In the genomic region with DNA sequence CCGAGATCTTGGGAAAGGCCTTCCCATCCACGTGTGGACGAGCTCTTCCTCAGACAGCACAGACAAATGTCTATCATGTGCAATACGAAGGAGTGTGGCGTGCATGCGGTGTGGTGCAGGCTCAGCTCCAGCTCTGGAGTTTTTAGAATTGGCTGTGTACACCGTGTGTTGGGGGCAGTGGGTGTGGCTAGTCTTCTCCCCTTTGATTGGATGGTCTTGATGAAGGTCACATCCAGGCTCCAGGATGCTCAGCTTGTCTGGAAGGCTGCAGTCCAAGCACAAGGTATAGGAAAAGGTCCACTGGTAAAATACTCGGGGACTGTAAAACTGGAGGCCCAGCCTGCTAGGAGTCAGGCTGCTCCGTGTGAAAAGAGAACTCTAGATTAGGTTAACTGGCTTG, we compare ENCODE assay signal across 9 mouse cellular contexts.
A peak's percentile ranks its signal among the peaks of the same experiment; 100 is the strongest.
DNase-seq lines count a peak whose midpoint lies in the region; ATAC-seq and TF ChIP-seq lines count a peak whose summit lies in the region.
"Had no signal": no experiment of that assay in that cellular context is flagged by ENCODE, and none has a peak within 500 bp of the region (broad histone marks: within the 10 kb centered on the region; RNA-seq: fewer than 3 reads in every experiment).

No protein-coding gene starts in this region.

- H3K4me1 ChIP-seq in intestine, embryonic 14.5 days (replicated peaks; ENCODE audit: control insufficient read depth, insufficient read depth, low read length): no peaks in the 10 kb centered on the region
- no peaks in the 10 kb centered on the region for H3K4me1 ChIP-seq in intestine, postnatal 0 days (replicated peaks; ENCODE audit: control insufficient read depth, insufficient read depth, low read length)
- peaks cover 13% of the 10 kb centered on the region for H3K4me1 ChIP-seq in neural tube, embryonic 13.5 days (replicated peaks)
- H3K4me1 ChIP-seq in hindbrain, embryonic 15.5 days (replicated peaks): peaks cover 9% of the 10 kb centered on the region

- WGBS in intestine, embryonic 14.5 days: 76% methylated on average over 9 of the region's 9 CpGs
- WGBS in intestine, postnatal 0 days: 82% methylated on average over 9 of the region's 9 CpGs
- 79% methylated on average over 9 of the region's 9 CpGs for WGBS in neural tube, embryonic 13.5 days
- WGBS in hindbrain, embryonic 15.5 days: 85% methylated on average over 9 of the region's 9 CpGs

- H3K4me3 ChIP-seq in intestine, embryonic 14.5 days (ENCODE audit: low read depth, low read length): no peak overlapping the region
- no peak overlapping the region for H3K4me3 ChIP-seq in intestine, postnatal 0 days (ENCODE audit: low read depth, low read length)
- H3K4me3 ChIP-seq in neural tube, embryonic 13.5 days: no peak overlapping the region
- H3K4me3 ChIP-seq in hindbrain, embryonic 15.5 days: no peak overlapping the region

- H3K27me3 ChIP-seq in intestine, embryonic 14.5 days (replicated peaks; ENCODE audit: control insufficient read depth, insufficient read depth, low read length): no peaks in the 10 kb centered on the region
- no peaks in the 10 kb centered on the region for H3K27me3 ChIP-seq in intestine, postnatal 0 days (replicated peaks; ENCODE audit: control insufficient read depth, insufficient read depth, low read length)
- no peaks in the 10 kb centered on the region for H3K27me3 ChIP-seq in neural tube, embryonic 13.5 days
- H3K27me3 ChIP-seq in hindbrain, embryonic 15.5 days: no peaks in the 10 kb centered on the region

- H3K27ac ChIP-seq in intestine, embryonic 14.5 days (ENCODE audit: low read depth): peak overlapping the region; percentile 54; the same call in 1 of the 2 replicates
- H3K27ac ChIP-seq in intestine, postnatal 0 days (ENCODE audit: low read depth, low read length): no peak overlapping the region
- peak overlapping the region; percentile 80; the same call in 1 of the 2 replicates for H3K27ac ChIP-seq in neural tube, embryonic 13.5 days (replicated peaks)
- H3K27ac ChIP-seq in hindbrain, embryonic 15.5 days (replicated peaks): peak overlapping the region; percentile 70

- no peak for ATAC-seq in intestine, embryonic 14.5 days (replicated peaks; ENCODE audit: low FRiP score, low TSS enrichment, low read depth)
- ATAC-seq in intestine, postnatal 0 days: no peak
- no peak for ATAC-seq in neural tube, embryonic 13.5 days (ENCODE audit: low read depth)
- no peak for ATAC-seq in hindbrain, embryonic 15.5 days (ENCODE audit: low FRiP score, low read depth)
- ATAC-seq in CD4-positive, CD25-positive, alpha-beta regulatory T cell, adult 4 months: no peak

- no peak overlapping the region for H3K4me2 ChIP-seq in intestine, embryonic 14.5 days (ENCODE audit: low read length)
- H3K4me2 ChIP-seq in intestine, postnatal 0 days (replicated peaks; ENCODE audit: low read depth): no peak overlapping the region
- H3K4me2 ChIP-seq in neural tube, embryonic 13.5 days: no peak overlapping the region
- no peak overlapping the region for H3K4me2 ChIP-seq in hindbrain, embryonic 15.5 days

- no peaks in the 10 kb centered on the region for H3K36me3 ChIP-seq in intestine, embryonic 14.5 days (ENCODE audit: control insufficient read depth, insufficient read depth, low read length)
- H3K36me3 ChIP-seq in intestine, postnatal 0 days (ENCODE audit: control insufficient read depth, insufficient read depth): no peaks in the 10 kb centered on the region
- H3K36me3 ChIP-seq in neural tube, embryonic 13.5 days: no peaks in the 10 kb centered on the region
- H3K36me3 ChIP-seq in hindbrain, embryonic 15.5 days: no peaks in the 10 kb centered on the region

- no peak overlapping the region for H3K9ac ChIP-seq in intestine, embryonic 14.5 days (ENCODE audit: low read length)
- H3K9ac ChIP-seq in intestine, postnatal 0 days (ENCODE audit: low read depth, low read length): no peak overlapping the region
- H3K9ac ChIP-seq in neural tube, embryonic 13.5 days: no peak overlapping the region
- H3K9ac ChIP-seq in hindbrain, embryonic 15.5 days: no peak overlapping the region

- no peaks in the 10 kb centered on the region for H3K9me3 ChIP-seq in intestine, embryonic 14.5 days (ENCODE audit: control insufficient read depth, low read length)
- H3K9me3 ChIP-seq in intestine, postnatal 0 days (ENCODE audit: control insufficient read depth): no peaks in the 10 kb centered on the region
- no peaks in the 10 kb centered on the region for H3K9me3 ChIP-seq in neural tube, embryonic 13.5 days
- no peaks in the 10 kb centered on the region for H3K9me3 ChIP-seq in hindbrain, embryonic 15.5 days

- TF ChIP-seq CTCF in intestine, postnatal 0 days (IDR thresholded peaks at IDR 0.05; ENCODE audit: low read depth): no peak

- DNase-seq in intestine, embryonic 14.5 days (ENCODE audit: low spot score): no peak
- no peak for DNase-seq in neural tube, embryonic 10.5 days (ENCODE audit: extremely low spot score, low spot score)
- DNase-seq in frontal cortex, postnatal 14 days (ENCODE audit: low spot score in 2 of 2): no peak
- DNase-seq in gastrocnemius, postnatal 10 days: no peak
- DNase-seq: cerebellum, postnatal 10 days had no signal
